Mouse (Mus musculus): ENCODE measurements around the gene Ifng. TPM values are rescaled to one million over a fixed set of nuclear protein-coding genes. Genes with fewer than 3 reads are reported as not detected.
"Not testable (repeated sequence)": the region's sequence is repeated elsewhere in the genome, so short reads cannot be mapped to it uniquely, and the experiment has no call there.

Ifng gene
- polyA plus RNA-seq, 1 experiment: not detected

DNA sequence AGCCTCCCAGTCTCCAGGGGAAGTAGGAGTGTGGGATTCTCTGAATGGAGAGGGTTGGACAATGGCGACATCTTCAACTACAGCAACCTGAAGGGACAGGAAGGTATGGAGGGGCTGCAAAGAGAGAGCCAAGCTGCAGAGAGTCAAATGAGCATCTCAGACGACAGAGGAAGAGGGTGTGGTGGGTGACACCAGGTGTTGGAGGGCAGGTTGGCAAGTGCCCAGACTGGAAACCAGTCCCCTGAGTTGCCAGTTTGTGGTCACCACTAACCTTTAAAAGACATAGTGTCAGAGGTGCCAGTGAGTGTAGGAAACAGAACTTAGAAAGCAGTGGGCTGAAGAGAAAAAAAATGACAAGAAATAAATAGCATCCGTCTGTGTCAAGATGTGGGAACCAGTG is 28.2 kb downstream of the Ifng start:
- TF ChIP-seq CTCF (IDR thresholded peaks at IDR 0.05; ENCODE audit: control insufficient read depth, insufficient read depth, low read length) (no peak), POLR2A (IDR thresholded peaks at IDR 0.05; ENCODE audit: borderline replicate concordance, control insufficient read depth, low read depth, low read length) (no peak)
- H3K4me3 ChIP-seq (replicated peaks; ENCODE audit: control insufficient read depth, low read depth, low read length): no peak overlapping the region
- 28% methylated on average over 3 of the region's 3 CpGs for WGBS
- H3K27ac ChIP-seq (ENCODE audit: control insufficient read depth, insufficient read depth, low read depth, low read length, poor library complexity): peak overlapping the region; percentile 93
- H3K4me1 ChIP-seq (ENCODE audit: control insufficient read depth, insufficient read depth, low read length): no peaks in the 10 kb centered on the region; the same call in 1 of the 2 replicates

DNA sequence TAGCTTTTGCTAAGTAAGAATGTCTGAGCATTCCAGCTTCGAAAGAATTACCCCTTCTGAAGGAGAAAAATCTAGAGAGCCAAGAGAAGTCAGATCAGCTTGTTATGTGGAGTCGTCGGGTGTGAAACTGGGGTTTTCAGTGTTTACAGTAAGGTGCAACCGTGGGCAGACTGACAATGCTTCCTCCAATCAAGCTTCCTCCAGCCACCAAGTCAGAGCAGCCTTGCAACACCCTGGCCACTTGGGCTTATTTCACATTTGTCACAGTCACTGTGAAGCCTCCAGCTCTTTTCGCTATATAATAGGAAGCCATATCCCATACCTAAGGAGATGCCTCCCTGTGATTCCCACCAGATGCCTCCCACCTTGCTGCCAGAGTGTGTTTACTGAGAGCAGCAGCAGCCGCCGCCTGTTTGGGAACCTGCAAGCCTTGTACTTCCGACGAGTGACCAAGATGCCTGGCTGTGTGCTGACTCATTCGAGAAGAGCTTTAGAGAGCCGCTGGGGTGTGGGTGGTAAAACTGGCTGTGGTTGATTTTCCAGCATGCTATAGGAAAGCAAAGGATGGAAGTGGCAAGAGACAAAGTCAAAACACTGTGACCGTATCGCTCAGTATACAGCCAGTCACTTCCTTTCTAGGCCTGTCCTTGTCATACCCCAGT is 29.6 kb downstream of the Ifng start:
- TF ChIP-seq CTCF (IDR thresholded peaks at IDR 0.05; ENCODE audit: control insufficient read depth, insufficient read depth, low read length) (no peak), POLR2A (IDR thresholded peaks at IDR 0.05; ENCODE audit: borderline replicate concordance, control insufficient read depth, low read depth, low read length) (no peak)
- 9% methylated on average over 13 of the region's 13 CpGs for WGBS
- Histone ChIP-seq H3K4me3 (replicated peaks; ENCODE audit: control insufficient read depth, low read depth, low read length) (no peak overlapping the region), H3K27ac (ENCODE audit: control insufficient read depth, insufficient read depth, low read depth, low read length, poor library complexity) (0 out of 2 replicates have a peak overlapping the region, but pooled peaks have one; percentile 32), H3K4me1 (ENCODE audit: control insufficient read depth, insufficient read depth, low read length) (no peaks in the 10 kb centered on the region; the same call in 1 of the 2 replicates)

DNA sequence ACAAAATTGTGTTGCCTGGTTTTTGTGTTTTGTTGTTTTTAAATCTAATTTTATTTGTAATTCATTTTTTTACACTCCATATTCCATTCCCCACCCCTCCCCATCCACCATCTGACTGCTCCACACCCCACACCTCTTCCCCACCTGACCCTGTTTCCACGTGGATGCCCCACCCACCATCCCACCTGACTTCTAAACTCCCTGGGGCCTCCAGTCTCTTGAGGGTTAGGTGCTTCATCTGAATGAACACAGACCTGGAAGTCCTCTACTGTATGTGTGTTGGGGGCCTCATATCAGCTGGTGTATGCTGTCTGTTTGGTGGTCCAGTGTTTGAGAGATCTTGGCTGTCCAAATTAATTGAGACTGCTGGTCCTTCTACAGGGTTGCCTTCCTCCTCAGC is 32.0 kb downstream of the Ifng start:
- H3K4me1 ChIP-seq (ENCODE audit: control insufficient read depth, insufficient read depth, low read length); H3K4me3 ChIP-seq (replicated peaks; ENCODE audit: control insufficient read depth, low read depth, low read length); H3K27ac ChIP-seq (ENCODE audit: control insufficient read depth, insufficient read depth, low read depth, low read length, poor library complexity): not testable (repeated sequence)
- WGBS: 63% methylated on average over 1 of the region's 1 CpGs

DNA sequence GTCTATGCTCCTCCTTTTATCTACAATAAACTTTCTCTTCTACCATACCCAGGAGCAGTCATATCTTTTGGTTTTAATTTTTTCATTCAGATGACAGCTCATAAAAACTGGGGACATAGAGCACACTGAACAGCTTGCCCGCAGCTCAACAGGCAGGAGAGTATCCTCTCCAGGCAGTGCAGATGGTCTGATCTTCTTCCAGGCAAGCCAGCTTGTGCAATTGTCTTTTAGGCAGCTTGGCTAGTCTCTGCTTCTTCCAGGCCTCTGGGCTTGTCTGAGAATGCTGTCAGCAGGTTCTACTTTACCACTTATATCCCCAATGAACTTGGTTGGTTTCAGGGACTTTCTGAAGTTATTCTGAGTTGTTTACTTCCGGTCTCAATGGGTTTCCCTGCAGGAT is 35.9 kb downstream of the Ifng start:
- 76% methylated on average over 2 of the region's 2 CpGs for WGBS
- H3K27ac ChIP-seq (ENCODE audit: control insufficient read depth, insufficient read depth, low read depth, low read length, poor library complexity): no peak overlapping the region

DNA sequence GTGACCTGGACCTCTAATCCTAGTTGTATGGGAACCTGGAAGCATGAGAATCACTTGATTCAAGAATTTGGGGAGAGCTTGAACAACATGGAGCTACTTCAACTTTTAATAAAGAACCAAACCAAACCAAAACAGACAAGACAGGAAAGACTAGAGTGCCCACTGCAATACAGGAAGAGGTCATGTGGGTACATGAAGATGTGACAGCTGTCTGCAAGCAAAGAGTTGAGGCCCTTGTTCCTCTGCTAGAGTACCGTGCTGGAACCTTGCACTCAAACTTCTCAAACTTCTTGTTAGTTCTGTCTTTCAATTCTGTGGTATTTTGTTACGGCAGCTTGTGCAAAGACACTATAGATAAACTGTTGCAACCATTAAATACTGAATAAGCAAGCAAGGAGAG is 36.5 kb downstream of the Ifng start:
- Histone ChIP-seq H3K4me3 (replicated peaks; ENCODE audit: control insufficient read depth, low read depth, low read length) (no peak overlapping the region), H3K27ac (ENCODE audit: control insufficient read depth, insufficient read depth, low read depth, low read length, poor library complexity) (no peak overlapping the region), H3K4me1 (ENCODE audit: control insufficient read depth, insufficient read depth, low read length) (no peaks in the 10 kb centered on the region; the same call in 1 of the 2 replicates)
- WGBS: 9% methylated on average over 2 of the region's 2 CpGs
- TF ChIP-seq POLR2A (IDR thresholded peaks at IDR 0.05; ENCODE audit: borderline replicate concordance, control insufficient read depth, low read depth, low read length) (no peak), CTCF (IDR thresholded peaks at IDR 0.05; ENCODE audit: control insufficient read depth, insufficient read depth, low read length) (no peak)

More for the DNA sequence above, 35.9 kb downstream of the Ifng start:
- no peak overlapping the region for H3K4me3 ChIP-seq (replicated peaks; ENCODE audit: control insufficient read depth, low read depth, low read length)
- TF ChIP-seq POLR2A (IDR thresholded peaks at IDR 0.05; ENCODE audit: borderline replicate concordance, control insufficient read depth, low read depth, low read length) (no peak), CTCF (IDR thresholded peaks at IDR 0.05; ENCODE audit: control insufficient read depth, insufficient read depth, low read length) (no peak)
- H3K4me1 ChIP-seq (ENCODE audit: control insufficient read depth, insufficient read depth, low read length): no peaks in the 10 kb centered on the region; the same call in 1 of the 2 replicates

DNA sequence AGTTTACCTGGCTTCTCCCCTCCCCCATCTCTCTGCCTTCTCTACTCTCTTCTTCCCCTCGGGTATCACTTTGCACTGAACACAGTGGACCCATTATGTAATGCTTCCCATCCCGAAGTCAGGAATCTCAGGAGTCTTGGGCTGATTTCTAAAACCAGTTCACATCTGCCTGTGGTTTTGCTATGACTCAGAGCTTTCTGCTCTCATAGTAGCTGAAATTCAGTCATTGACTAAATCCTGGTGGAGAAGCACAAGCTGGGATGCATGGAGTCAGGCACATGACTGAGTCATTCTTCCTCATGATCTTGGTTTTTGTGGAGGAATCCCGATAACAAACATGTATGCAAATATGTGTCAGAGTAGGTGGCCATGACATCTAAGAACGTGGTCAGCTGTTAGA is 38.4 kb downstream of the Ifng start:
- Histone ChIP-seq H3K27ac (ENCODE audit: control insufficient read depth, insufficient read depth, low read depth, low read length, poor library complexity) (no peak overlapping the region), H3K4me1 (ENCODE audit: control insufficient read depth, insufficient read depth, low read length) (no peaks in the 10 kb centered on the region; the same call in 1 of the 2 replicates), H3K4me3 (replicated peaks; ENCODE audit: control insufficient read depth, low read depth, low read length) (no peak overlapping the region)
- WGBS: 72% methylated on average over 4 of the region's 4 CpGs
- no peak for TF ChIP-seq POLR2A (IDR thresholded peaks at IDR 0.05; ENCODE audit: borderline replicate concordance, control insufficient read depth, low read depth, low read length)
- no peak for TF ChIP-seq CTCF (IDR thresholded peaks at IDR 0.05; ENCODE audit: control insufficient read depth, insufficient read depth, low read length)

DNA sequence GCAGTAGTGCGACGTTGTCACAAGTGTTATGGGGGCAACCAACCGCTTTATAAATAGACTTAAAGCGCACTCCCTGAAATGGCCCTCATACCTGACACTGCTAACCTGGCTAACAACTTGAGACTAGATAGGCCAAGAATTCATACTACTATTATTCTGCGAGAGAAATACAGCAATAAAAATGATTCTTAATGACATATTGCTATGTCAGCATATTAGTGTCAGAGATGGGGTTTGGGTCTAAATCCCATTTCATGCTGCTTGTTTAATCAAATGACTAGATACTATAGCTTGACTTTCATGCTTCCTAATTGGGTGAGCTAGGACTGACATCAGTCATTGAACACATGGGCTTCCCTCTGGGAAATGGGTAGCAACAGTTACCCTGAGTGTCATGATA is 39.3 kb downstream of the Ifng start:
- no peak for TF ChIP-seq POLR2A (IDR thresholded peaks at IDR 0.05; ENCODE audit: borderline replicate concordance, control insufficient read depth, low read depth, low read length)
- TF ChIP-seq CTCF (IDR thresholded peaks at IDR 0.05; ENCODE audit: control insufficient read depth, insufficient read depth, low read length): no peak
- Histone ChIP-seq H3K4me1 (ENCODE audit: control insufficient read depth, insufficient read depth, low read length) (no peaks in the 10 kb centered on the region; the same call in 1 of the 2 replicates), H3K27ac (ENCODE audit: control insufficient read depth, insufficient read depth, low read depth, low read length, poor library complexity) (no peak overlapping the region), H3K4me3 (replicated peaks; ENCODE audit: control insufficient read depth, low read depth, low read length) (no peak overlapping the region)
- 93% methylated on average over 5 of the region's 5 CpGs for WGBS

DNA sequence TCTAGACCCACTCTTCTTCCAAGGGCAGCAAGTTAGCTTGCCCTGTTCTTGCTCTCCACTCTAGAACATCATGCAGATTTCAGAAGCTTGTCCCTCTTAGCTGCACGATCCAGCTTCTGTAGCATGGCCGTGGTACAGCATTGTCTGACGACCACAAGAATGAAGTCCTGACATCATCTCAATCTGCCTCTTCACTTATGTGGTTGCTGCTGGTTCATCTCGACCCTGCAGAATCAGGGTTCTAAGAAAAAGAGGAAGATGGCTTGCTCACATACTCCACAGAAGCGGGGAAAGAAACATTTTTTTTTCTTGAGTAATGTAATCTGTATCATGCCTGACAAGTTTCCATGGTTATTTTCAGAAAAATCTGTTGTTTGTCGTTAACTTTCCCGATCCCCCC is 39.9 kb downstream of the Ifng start:
- WGBS: 3% methylated on average over 7 of the region's 7 CpGs
- H3K4me3 ChIP-seq (replicated peaks; ENCODE audit: control insufficient read depth, low read depth, low read length): no peak overlapping the region
- H3K27ac ChIP-seq (ENCODE audit: control insufficient read depth, insufficient read depth, low read depth, low read length, poor library complexity): no peak overlapping the region
- TF ChIP-seq POLR2A (IDR thresholded peaks at IDR 0.05; ENCODE audit: borderline replicate concordance, control insufficient read depth, low read depth, low read length): no peak
- no peak for TF ChIP-seq CTCF (IDR thresholded peaks at IDR 0.05; ENCODE audit: control insufficient read depth, insufficient read depth, low read length)
- H3K4me1 ChIP-seq (ENCODE audit: control insufficient read depth, insufficient read depth, low read length): no peaks in the 10 kb centered on the region; the same call in 1 of the 2 replicates

DNA sequence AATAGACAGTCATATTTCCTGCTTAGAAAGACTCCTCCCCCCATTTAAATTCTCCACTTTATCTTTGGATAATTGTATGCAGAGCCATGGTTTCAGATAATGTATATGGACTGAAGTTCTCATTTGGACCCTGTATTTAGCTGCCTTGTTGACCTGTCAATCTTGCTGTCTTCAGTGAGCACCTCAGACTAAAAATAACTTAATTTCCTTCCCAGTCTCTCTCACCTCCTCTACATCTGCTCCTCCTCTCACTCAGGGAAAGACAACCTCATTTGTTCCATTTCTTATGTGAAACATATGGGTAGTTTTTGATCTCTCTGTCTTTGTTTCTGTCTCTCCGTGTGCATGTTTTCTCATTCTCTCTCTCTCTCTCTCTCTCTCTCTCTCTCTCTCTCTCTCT is 53.3 kb downstream of the Ifng start:
- no peak overlapping the region for H3K4me3 ChIP-seq (replicated peaks; ENCODE audit: control insufficient read depth, low read depth, low read length)
- no peaks in the 10 kb centered on the region for H3K4me1 ChIP-seq (ENCODE audit: control insufficient read depth, insufficient read depth, low read length)
- WGBS: 92% methylated on average over 1 of the region's 1 CpGs
- TF ChIP-seq CTCF (IDR thresholded peaks at IDR 0.05; ENCODE audit: control insufficient read depth, insufficient read depth, low read length): no peak
- TF ChIP-seq POLR2A (IDR thresholded peaks at IDR 0.05; ENCODE audit: borderline replicate concordance, control insufficient read depth, low read depth, low read length): no peak
- H3K27ac ChIP-seq (ENCODE audit: control insufficient read depth, insufficient read depth, low read depth, low read length, poor library complexity): no peak overlapping the region
